Mouse (Mus musculus) midbrain, embryonic 15.5 days (tissue): Measurements from ENCODE around the gene Olfr103. TPM values are rescaled to one million over a fixed set of nuclear protein-coding genes. Genes with fewer than 3 reads are reported as not detected.

Experiments
- ATAC-seq: fragments of 200-750 bp; cut with Nextera tagmentation; replicated peaks from 2 replicates; pipeline ENCODE4 v1.8.0; 2017; ENCODE audit warnings: moderate TSS enrichment
- H3K27ac ChIP-seq: fragments of 300-500 bp; sonication (generic); 2 replicates; pipeline ENCODE4 v1.5.1; 2015; ENCODE audit warnings: mild to moderate bottlenecking, inconsistent platforms
- H3K27me3 ChIP-seq: fragments of 300-500 bp; sonication (generic); replicated peaks from 2 replicates; pipeline ENCODE4 v1.6.1; 2015; ENCODE audit warnings: inconsistent platforms
- H3K36me3 ChIP-seq: fragments of 300-500 bp; sonication (generic); replicated peaks from 2 replicates; pipeline ENCODE4 v1.6.1; 2015; ENCODE audit warnings: inconsistent platforms
- H3K4me1 ChIP-seq: fragments of 300-500 bp; sonication (generic); 2 replicates; pipeline ENCODE4 v1.6.1; 2015; ENCODE audit warnings: inconsistent platforms
- H3K4me2 ChIP-seq: fragments of 300-500 bp; sonication (generic); 2 replicates; pipeline ENCODE4 v1.6.1; 2015; ENCODE audit warnings: inconsistent platforms, mild to moderate bottlenecking, moderate library complexity
- H3K4me3 ChIP-seq: fragments of 300-500 bp; sonication (generic); 2 replicates; pipeline ENCODE4 v1.5.1; 2015; ENCODE audit warnings: mild to moderate bottlenecking, inconsistent platforms
- H3K9ac ChIP-seq: fragments of 300-500 bp; sonication (generic); 2 replicates; pipeline ENCODE4 v1.6.1; 2015; ENCODE audit warnings: mild to moderate bottlenecking, inconsistent platforms
- H3K9me3 ChIP-seq: fragments of 300-500 bp; sonication (generic); 2 replicates; pipeline ENCODE4 v1.6.1; 2016; ENCODE audit warnings: inconsistent platforms
- WGBS: fragments of 180-500 bp; shearing (Covaris S2); methylation state at CpG from one replicate; pipeline ENCODE4 v1.1.7; 2015; ENCODE audit warnings: mixed read lengths; 5-methylcytosine and 5-hydroxymethylcytosine counted together
- polyA plus RNA-seq: library from polyadenylated mRNA; unstranded; fragments of >200 nt; fragmentation: Nextera tagmentation; extraction: Ambion mirVana; gene quantifications from 2 replicates; pipeline ENCODE4 v1.2.1, GENCODE M21; 2015

The Olfr103 gene
- not detected in 2 replicates for polyA plus RNA-seq

- Histone ChIP-seq H3K36me3 (no peaks in the 10 kb centered on the region), H3K27me3 (no peaks in the 10 kb centered on the region), H3K9ac (no peak within 1 kb of the TSS), H3K27ac (no peak within 1 kb of the TSS), H3K4me3 (no peak within 1 kb of the TSS), H3K4me1 (no peaks in the 10 kb centered on the region), H3K9me3 (no peaks in the 10 kb centered on the region), H3K4me2 (no peak within 1 kb of the TSS)
- 90% methylated on average over 2 of the region's 2 CpGs for WGBS
- ATAC-seq = no peak
These were observed at the start of gene Olfr103 for GRCm38 (mm10) chr17:37339598-37339997. Olfr103 (minus strand) TSS chr17:37339698.

GRCm38 (mm10) chr17:37378733-37379132 lies 39.2 kb upstream of the Olfr103 start, which contains the start of gene Olfr105-ps:
Olfr105-ps (plus strand) TSS chr17:37379033.
- no peak within 1 kb of the TSS for H3K4me3 ChIP-seq
- H3K9me3 ChIP-seq = no peaks in the 10 kb centered on the region
- H3K4me1 ChIP-seq = no peaks in the 10 kb centered on the region
- H3K9ac ChIP-seq = no peak within 1 kb of the TSS
- H3K27ac ChIP-seq = no peak within 1 kb of the TSS
- no peak within 1 kb of the TSS for H3K4me2 ChIP-seq
- no peaks in the 10 kb centered on the region for H3K36me3 ChIP-seq
- ATAC-seq = no peak
- no peaks in the 10 kb centered on the region for H3K27me3 ChIP-seq

- Histone ChIP-seq H3K27ac (no peak within 1 kb of the TSS), H3K4me1 (no peaks in the 10 kb centered on the region), H3K36me3 (no peaks in the 10 kb centered on the region), H3K4me3 (no peak within 1 kb of the TSS), H3K9ac (no peak within 1 kb of the TSS), H3K9me3 (no peaks in the 10 kb centered on the region), H3K4me2 (no peak within 1 kb of the TSS), H3K27me3 (no peaks in the 10 kb centered on the region)
- no peak for ATAC-seq
These were observed 19.8 kb upstream of the Olfr103 start, which contains the start of gene Olfr104-ps for GRCm38 (mm10) chr17:37359282-37359681. Olfr104-ps (plus strand) TSS chr17:37359582.

DNA sequence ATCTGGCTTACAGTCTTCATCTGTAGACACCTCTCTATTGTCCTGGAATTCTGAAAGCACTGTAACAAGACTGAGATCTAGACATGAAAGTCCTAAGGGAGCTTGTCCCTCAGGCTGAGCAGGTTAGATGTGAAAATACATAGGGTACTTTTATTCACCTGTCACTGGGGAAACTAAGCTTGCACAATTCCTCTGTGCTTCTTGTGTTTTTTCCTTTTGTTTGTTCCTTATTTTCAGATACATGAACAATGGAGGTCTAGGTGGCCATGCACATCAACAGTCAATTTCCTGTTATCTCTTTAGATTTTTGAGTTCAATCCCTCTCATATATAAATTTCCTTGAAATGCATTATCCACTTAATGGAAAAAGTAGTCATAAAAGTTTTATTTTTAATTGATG lies 22.5 kb downstream of the Olfr103 start, which contains the start of gene Olfr102:
Gene Olfr102, minus strand, starts transcription at position 101 of the 400 bp plus-strand sequence.
- H3K27me3 ChIP-seq = no peaks in the 10 kb centered on the region
- H3K4me3 ChIP-seq = no peak within 1 kb of the TSS
- H3K9ac ChIP-seq = no peak within 1 kb of the TSS
- H3K36me3 ChIP-seq = no peaks in the 10 kb centered on the region
- H3K4me2 ChIP-seq = no peak within 1 kb of the TSS
- H3K27ac ChIP-seq = no peak within 1 kb of the TSS
- ATAC-seq = no peak
- no peaks in the 10 kb centered on the region for H3K9me3 ChIP-seq
- H3K4me1 ChIP-seq = no peaks in the 10 kb centered on the region

DNA sequence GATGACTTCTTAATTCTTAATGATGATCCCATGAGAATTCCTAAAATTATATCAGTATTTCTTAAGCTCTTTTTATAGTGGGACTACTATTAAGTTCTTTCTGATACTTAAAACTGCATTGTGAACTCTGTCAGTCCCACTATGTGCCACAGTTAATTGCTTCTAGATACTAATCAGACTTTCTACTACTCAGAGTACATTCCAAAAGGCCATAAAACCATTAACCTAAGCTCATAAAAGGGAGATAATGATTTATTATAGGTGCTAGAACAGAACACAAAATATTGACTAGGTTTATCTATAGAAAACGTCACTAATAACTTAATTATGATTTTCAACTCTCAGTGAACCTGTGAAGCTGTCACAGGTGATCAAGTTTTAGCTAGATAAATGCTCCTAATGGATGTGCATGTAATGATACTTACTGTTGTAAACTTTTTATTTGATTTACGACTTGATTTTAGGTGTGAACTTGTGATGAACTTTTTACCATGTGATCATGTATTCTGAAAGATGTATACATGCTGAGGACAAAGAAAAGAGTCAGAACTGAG lies 29.3 kb downstream of the Olfr103 start:
- H3K36me3 ChIP-seq = no peaks in the 10 kb centered on the region
- no peaks in the 10 kb centered on the region for H3K9me3 ChIP-seq
- H3K27me3 ChIP-seq = no peaks in the 10 kb centered on the region
- ATAC-seq = no peak
- H3K4me1 ChIP-seq = no peaks in the 10 kb centered on the region
- H3K4me2 ChIP-seq = no peak overlapping the region
- H3K4me3 ChIP-seq = no peak overlapping the region
- WGBS = 60% methylated on average over 2 of the region's 2 CpGs
- no peak overlapping the region for H3K9ac ChIP-seq
- no peak overlapping the region for H3K27ac ChIP-seq

GRCm38 (mm10) chr17:37308483-37308882 lies 31.0 kb downstream of the Olfr103 start:
- WGBS = 45% methylated on average over 4 of the region's 4 CpGs
- Histone ChIP-seq H3K27me3 (no peaks in the 10 kb centered on the region), H3K4me1 (no peaks in the 10 kb centered on the region)

DNA sequence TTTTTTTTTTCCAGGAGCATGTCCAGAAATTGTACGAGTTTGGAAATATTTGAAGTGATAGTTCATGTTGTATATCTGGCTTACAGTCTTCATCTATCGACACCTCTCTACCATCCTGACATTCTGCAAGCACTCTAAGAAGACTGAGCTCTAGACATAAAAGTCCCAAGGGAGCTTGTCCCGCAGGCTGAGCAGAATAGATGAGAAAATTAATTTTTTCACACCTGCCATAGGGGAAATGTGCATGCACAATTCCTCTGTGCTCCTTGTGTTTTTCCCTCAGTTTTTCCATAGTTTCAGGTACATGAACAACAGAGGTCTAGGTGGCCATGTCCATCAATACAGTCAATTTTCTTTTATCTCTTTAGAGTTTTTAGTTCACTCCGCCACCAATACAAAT lies 35.3 kb downstream of the Olfr103 start, which contains the start of gene Olfr101:
Gene Olfr101, minus strand, starts transcription at position 101 of the 400 bp plus-strand sequence.
- Histone ChIP-seq H3K27ac (no peak within 1 kb of the TSS), H3K4me2 (no peak within 1 kb of the TSS), H3K27me3 (no peaks in the 10 kb centered on the region), H3K9me3 (no peaks in the 10 kb centered on the region), H3K4me3 (no peak within 1 kb of the TSS), H3K4me1 (no peaks in the 10 kb centered on the region), H3K9ac (no peak within 1 kb of the TSS), H3K36me3 (no peaks in the 10 kb centered on the region)
- ATAC-seq = no peak
- 84% methylated on average over 4 of the region's 4 CpGs for WGBS

More at GRCm38 (mm10) chr17:37308483-37308882, 31.0 kb downstream of the Olfr103 start:
- no peak overlapping the region for H3K9ac ChIP-seq
- H3K36me3 ChIP-seq = no peaks in the 10 kb centered on the region
- H3K27ac ChIP-seq = no peak overlapping the region
- H3K9me3 ChIP-seq = no peaks in the 10 kb centered on the region
- no peak for ATAC-seq
- H3K4me2 ChIP-seq = no peak overlapping the region
- no peak overlapping the region for H3K4me3 ChIP-seq

Other genes starting within 250 kb of the Olfr103 start
- not detected in 2 replicates for gene Olfr91, start 241.4 kb downstream of the Olfr103 start, polyA plus RNA-seq
- gene Olfr92, start 219.6 kb downstream of the Olfr103 start, polyA plus RNA-seq = not detected in 2 replicates
- gene Olfr93, start 178.2 kb downstream of the Olfr103 start, polyA plus RNA-seq = not detected in 2 replicates
- not detected in 2 replicates for gene Ubd, start 145.8 kb downstream of the Olfr103 start, polyA plus RNA-seq
- gene Olfr94, start 138.7 kb downstream of the Olfr103 start, polyA plus RNA-seq = 0.10 and 0.26 TPM in 2 replicates
- gene Olfr95, start 126.6 kb downstream of the Olfr103 start, polyA plus RNA-seq = not detected in 2 replicates
- not detected in 2 replicates for gene Olfr96, start 119.6 kb downstream of the Olfr103 start, polyA plus RNA-seq
- not detected in 2 replicates for gene Olfr97, start 102.4 kb downstream of the Olfr103 start, polyA plus RNA-seq
- gene Olfr98, start 75.9 kb downstream of the Olfr103 start, polyA plus RNA-seq = not detected in 2 replicates
- gene H2-M3, start 69.5 kb downstream of the Olfr103 start, polyA plus RNA-seq = 1.3 and 1.6 TPM in 2 replicates
- gene Olfr99, start 56.2 kb downstream of the Olfr103 start, polyA plus RNA-seq = not detected in 2 replicates
- not detected in 2 replicates for gene Olfr101, start 35.4 kb downstream of the Olfr103 start, polyA plus RNA-seq
- not detected in 2 replicates for gene Olfr102, start 22.6 kb downstream of the Olfr103 start, polyA plus RNA-seq
- not detected in 2 replicates for gene Olfr104-ps, start 19.9 kb upstream of the Olfr103 start, polyA plus RNA-seq
- not detected in 2 replicates for gene Olfr105-ps, start 39.3 kb upstream of the Olfr103 start, polyA plus RNA-seq
- not detected in 2 replicates for gene Olfr106-ps, start 50.7 kb upstream of the Olfr103 start, polyA plus RNA-seq
- not detected in 2 replicates for gene Olfr107, start 59.5 kb upstream of the Olfr103 start, polyA plus RNA-seq
- gene Olfr108, start 105.8 kb upstream of the Olfr103 start, polyA plus RNA-seq = not detected in 2 replicates
- gene Olfr109, start 119.2 kb upstream of the Olfr103 start, polyA plus RNA-seq = not detected in 2 replicates
- gene H2-M2, start 143.9 kb upstream of the Olfr103 start, polyA plus RNA-seq = not detected in 2 replicates
- gene Olfr110, start 152.8 kb upstream of the Olfr103 start, polyA plus RNA-seq = not detected in 2 replicates
- gene Olfr111, start 168.3 kb upstream of the Olfr103 start, polyA plus RNA-seq = not detected in 2 replicates
- gene Olfr112, start 229.8 kb upstream of the Olfr103 start, polyA plus RNA-seq = not detected in 2 replicates
- not detected in 2 replicates for gene Olfr113, start 238.0 kb upstream of the Olfr103 start, polyA plus RNA-seq